Mouse (Mus musculus) embryonic facial prominence, embryonic 15.5 days (tissue): Measurements from ENCODE around the gene Pnrc1. TPM values are rescaled to one million over a fixed set of nuclear protein-coding genes. Genes with fewer than 3 reads are reported as not detected.

Experiments
- ATAC-seq: fragments of 200-750 bp; cut with Nextera tagmentation; 2 replicates; pipeline ENCODE4 v1.8.0; 2017; ENCODE audit warnings: low read depth, moderate TSS enrichment; ENCODE audit not compliant: insufficient number of reproducible peaks, low FRiP score, low TSS enrichment
- H3K27ac ChIP-seq: fragments of 300-500 bp; sonication (generic); replicated peaks from 2 replicates; pipeline ENCODE4 v1.5.1; 2015; ENCODE audit warnings: mild to moderate bottlenecking, inconsistent platforms
- H3K27me3 ChIP-seq: fragments of 300-500 bp; sonication (generic); 2 replicates; pipeline ENCODE4 v1.6.1; 2015; ENCODE audit warnings: inconsistent platforms
- H3K36me3 ChIP-seq: fragments of 300-500 bp; sonication (generic); 2 replicates; pipeline ENCODE4 v1.6.1; 2015; ENCODE audit warnings: mild to moderate bottlenecking, inconsistent platforms
- H3K4me1 ChIP-seq: fragments of 300-500 bp; sonication (generic); 2 replicates; pipeline ENCODE4 v1.6.1; 2015; ENCODE audit warnings: inconsistent platforms
- H3K4me2 ChIP-seq: fragments of 300-500 bp; sonication (generic); replicated peaks from 2 replicates; pipeline ENCODE4 v1.6.1; 2015; ENCODE audit warnings: mild to moderate bottlenecking, inconsistent platforms
- H3K4me3 ChIP-seq: fragments of 300-500 bp; sonication (generic); replicated peaks from 2 replicates; pipeline ENCODE4 v1.5.1; 2015; ENCODE audit warnings: mild to moderate bottlenecking, inconsistent platforms
- H3K9ac ChIP-seq: fragments of 300-500 bp; sonication (generic); 2 replicates; pipeline ENCODE4 v1.6.1; 2015; ENCODE audit warnings: inconsistent platforms
- H3K9me3 ChIP-seq: fragments of 300-500 bp; sonication (generic); replicated peaks from 2 replicates; pipeline ENCODE4 v1.6.1; 2016; ENCODE audit warnings: inconsistent platforms
- WGBS: fragments of 180-500 bp; shearing (Covaris S2); methylation state at CpG from one replicate; pipeline ENCODE4 v1.1.7; 2015; 5-methylcytosine and 5-hydroxymethylcytosine counted together
- polyA plus RNA-seq: library from polyadenylated mRNA; unstranded; fragments of >200 nt; fragmentation: Nextera tagmentation; extraction: Ambion mirVana; gene quantifications from 2 replicates; pipeline ENCODE4 v1.2.1, GENCODE M21; 2015

Pnrc1 gene
- polyA plus RNA-seq, 1 experiment from 2014 or later: 116 TPM

DNA sequence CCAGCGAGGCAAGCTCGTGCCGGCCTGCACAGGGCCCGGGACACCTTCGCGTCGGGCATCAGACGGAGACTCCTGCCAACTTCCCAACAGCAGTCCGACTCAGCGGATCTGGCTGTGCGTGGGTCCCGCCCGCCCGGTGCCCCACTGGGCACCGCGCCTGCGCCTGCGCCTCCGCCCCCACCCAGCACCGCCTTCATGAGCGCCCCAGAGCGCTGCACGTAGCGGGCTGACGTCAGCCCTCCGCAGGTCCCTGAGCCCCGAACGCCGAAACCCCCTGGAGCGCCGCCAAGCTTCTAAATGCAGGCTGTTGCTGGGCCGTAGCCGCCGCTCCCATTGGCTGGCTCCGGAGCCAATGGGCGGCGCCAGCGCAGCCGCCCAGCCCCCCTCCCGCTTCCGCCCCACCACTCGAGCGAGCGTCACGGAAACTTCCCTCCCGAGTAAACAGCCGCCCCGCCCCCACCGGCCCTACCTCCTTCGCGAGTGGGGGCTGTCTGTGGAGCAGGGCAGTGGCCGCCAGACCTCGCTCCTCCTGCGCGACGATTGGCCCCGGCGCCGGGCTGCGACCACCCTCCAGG, 42.4 kb downstream of the Pnrc1 start:
- H3K4me2 ChIP-seq: peak overlapping the region; percentile 63
- ATAC-seq: peak; percentile 92
- peaks cover 21% of the 10 kb centered on the region for H3K4me1 ChIP-seq
- WGBS: under 1% methylated on average over 59 of the region's 60 CpGs
- H3K27ac ChIP-seq: peak overlapping the region; percentile 100
- H3K9ac ChIP-seq: peak overlapping the region; percentile 95
- H3K27me3 ChIP-seq: no peaks in the 10 kb centered on the region
- no peaks in the 10 kb centered on the region for H3K9me3 ChIP-seq
- peak overlapping the region; percentile 86 for H3K4me3 ChIP-seq
- peaks cover 34% of the 10 kb centered on the region for H3K36me3 ChIP-seq

DNA sequence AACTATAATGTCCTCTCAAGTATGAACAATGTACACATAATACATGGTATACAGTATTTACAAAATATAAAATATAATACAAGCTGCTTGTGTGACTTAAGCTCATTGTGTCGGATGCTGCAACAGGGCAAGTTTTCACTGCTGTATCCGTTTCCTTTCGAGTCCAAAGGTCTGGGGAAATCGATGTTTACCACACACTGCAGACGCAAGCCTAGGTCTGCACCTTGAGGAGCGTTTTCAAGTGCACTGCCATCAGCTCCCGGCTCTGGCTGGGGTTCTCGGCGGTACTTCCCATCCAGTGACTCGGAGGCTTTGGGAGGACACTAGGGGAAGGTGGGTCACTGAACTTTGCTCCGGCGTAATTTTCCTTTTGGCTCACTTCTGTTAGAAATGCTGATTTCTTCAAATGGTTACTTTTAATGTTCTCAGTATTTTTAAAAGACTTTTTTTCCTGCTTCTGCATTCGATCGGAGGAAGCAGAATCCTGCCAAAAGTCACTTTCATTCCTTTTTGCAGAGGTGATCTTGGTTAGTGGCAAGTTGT, 44.0 kb downstream of the Pnrc1 start:
- no peaks in the 10 kb centered on the region for H3K27me3 ChIP-seq
- H3K36me3 ChIP-seq: peaks cover 34% of the 10 kb centered on the region
- H3K9me3 ChIP-seq: no peaks in the 10 kb centered on the region
- H3K9ac ChIP-seq: no peak overlapping the region
- WGBS: 82% methylated on average over 14 of the region's 14 CpGs
- H3K4me3 ChIP-seq: peak overlapping the region; percentile 86
- H3K4me1 ChIP-seq: peaks cover 28% of the 10 kb centered on the region
- H3K4me2 ChIP-seq: peak overlapping the region; percentile 63
- no peak overlapping the region for H3K27ac ChIP-seq
- ATAC-seq: no peak

DNA sequence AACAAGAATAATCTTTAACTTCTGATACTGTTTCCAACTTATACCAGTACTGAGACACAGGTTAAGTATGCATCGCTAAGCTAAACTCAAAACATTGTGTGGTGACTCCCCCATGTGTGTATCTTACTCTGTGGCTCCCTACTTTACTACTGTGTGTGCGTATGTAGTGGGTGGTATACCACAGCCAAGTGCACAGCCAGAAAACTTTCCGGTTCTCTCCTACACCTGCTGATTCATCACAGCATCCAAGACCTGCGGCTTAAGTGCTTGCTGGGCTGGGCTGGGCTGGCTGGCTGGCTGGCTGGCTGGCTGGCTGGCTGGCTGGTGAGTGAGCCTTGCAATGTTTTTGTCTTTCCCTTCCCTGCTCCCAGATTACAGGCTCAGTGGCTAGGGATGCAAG, 46.0 kb downstream of the Pnrc1 start:
- Histone ChIP-seq H3K9ac (no peak overlapping the region), H3K9me3 (no peaks in the 10 kb centered on the region), H3K27me3 (no peaks in the 10 kb centered on the region), H3K4me1 (peaks cover 28% of the 10 kb centered on the region), H3K27ac (no peak overlapping the region), H3K4me2 (no peak overlapping the region), H3K36me3 (peaks cover 34% of the 10 kb centered on the region), H3K4me3 (no peak overlapping the region)
- WGBS: 73% methylated on average over 4 of the region's 4 CpGs
- no peak for ATAC-seq

DNA sequence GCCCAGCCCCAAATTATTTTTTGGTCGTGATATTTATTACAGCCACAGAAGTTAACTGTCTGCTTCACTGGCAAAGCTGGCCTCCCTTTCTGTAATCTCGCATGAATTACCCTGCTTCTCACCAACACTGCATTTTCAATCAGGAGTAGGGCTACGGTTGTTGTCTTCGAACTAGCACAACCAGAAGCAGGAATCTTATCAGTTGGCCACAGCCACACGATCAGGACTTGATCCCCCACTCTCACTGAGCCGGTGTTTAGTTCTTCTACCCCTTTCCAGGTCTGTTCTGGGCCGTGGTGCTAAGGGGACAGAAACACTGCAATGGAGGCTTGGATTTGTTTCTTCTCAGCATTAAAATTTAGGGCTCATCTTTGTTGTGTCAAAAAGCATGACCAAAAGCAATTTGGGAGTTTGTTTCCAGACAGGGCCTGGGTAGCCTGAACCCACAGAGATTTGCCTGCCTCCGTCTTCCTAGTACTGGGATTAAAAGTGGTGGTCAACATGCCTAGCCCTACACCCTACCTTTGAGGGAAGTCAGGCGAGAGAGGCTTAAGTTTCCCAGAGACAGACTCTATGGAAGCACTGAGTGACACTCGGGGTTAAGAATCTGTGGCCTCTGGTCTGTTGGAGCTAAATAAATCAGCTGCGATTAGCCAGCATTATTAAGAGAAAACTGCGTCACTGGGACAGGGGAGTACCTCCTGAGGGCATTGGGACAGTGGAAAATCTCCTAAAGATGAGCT, 46.8 kb downstream of the Pnrc1 start:
- Histone ChIP-seq H3K27ac (no peak overlapping the region), H3K4me2 (no peak overlapping the region), H3K27me3 (no peaks in the 10 kb centered on the region), H3K4me3 (no peak overlapping the region), H3K9me3 (no peaks in the 10 kb centered on the region), H3K4me1 (peaks cover 28% of the 10 kb centered on the region), H3K36me3 (peaks cover 34% of the 10 kb centered on the region), H3K9ac (no peak overlapping the region)
- no peak for ATAC-seq
- WGBS: 75% methylated on average over 12 of the region's 12 CpGs

DNA sequence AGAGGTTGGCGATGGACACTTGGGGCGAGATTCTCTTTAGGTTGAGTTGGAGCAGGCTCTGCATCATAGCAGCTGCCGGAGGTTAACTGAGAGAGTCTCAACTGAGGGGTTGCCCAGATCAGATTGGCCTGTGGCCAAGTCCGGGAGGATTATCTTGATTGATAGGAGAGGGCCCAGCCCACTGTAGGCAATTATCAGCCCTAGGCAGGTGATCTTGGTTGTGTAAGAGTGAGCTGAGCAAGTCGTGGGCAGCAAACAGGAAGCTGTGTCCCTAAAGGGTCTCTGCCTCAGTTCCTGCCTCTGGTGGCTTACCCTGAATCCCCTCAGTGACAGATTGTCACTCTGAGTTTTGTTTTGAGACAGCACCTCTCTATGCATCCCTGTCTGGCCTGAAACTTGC, 47.4 kb downstream of the Pnrc1 start:
- H3K27ac ChIP-seq: 0 out of 2 replicates have a peak overlapping the region, but pooled peaks have one; percentile 11
- H3K9me3 ChIP-seq: no peaks in the 10 kb centered on the region
- ATAC-seq: no peak
- no peak overlapping the region for H3K4me2 ChIP-seq
- 44% methylated on average over 5 of the region's 5 CpGs for WGBS
- no peak overlapping the region for H3K4me3 ChIP-seq
- H3K4me1 ChIP-seq: peaks cover 28% of the 10 kb centered on the region
- no peaks in the 10 kb centered on the region for H3K27me3 ChIP-seq
- peaks cover 34% of the 10 kb centered on the region for H3K36me3 ChIP-seq
- H3K9ac ChIP-seq: no peak overlapping the region

DNA sequence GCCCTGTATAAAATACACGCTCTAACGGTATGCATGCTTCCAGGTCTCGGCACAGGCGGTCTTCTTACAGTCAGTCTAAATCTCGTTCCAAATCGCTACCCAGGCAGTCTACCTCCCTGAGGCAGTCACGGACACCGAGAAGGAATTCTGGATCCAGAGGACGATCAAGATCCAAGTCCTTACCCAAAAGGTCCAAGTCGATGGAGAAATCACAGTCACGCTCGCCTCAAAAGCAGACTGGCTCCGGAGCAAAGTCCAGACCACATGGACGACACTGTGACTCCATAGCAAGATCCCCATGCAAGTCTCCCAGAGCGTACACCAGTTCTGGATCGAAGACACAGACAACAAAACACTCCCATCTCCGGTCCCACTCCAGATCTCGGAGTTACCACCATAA, 59.1 kb downstream of the Pnrc1 start:
- H3K4me1 ChIP-seq: no peaks in the 10 kb centered on the region
- no peak for ATAC-seq
- H3K9me3 ChIP-seq: no peaks in the 10 kb centered on the region
- H3K27ac ChIP-seq: no peak overlapping the region
- H3K4me2 ChIP-seq: no peak overlapping the region
- 88% methylated on average over 18 of the region's 18 CpGs for WGBS
- H3K27me3 ChIP-seq: no peaks in the 10 kb centered on the region
- H3K36me3 ChIP-seq: 0 out of 2 replicates have a peak, but pooled peaks cover 5% of the 10 kb centered on the region
- no peak overlapping the region for H3K4me3 ChIP-seq
- H3K9ac ChIP-seq: no peak overlapping the region

DNA sequence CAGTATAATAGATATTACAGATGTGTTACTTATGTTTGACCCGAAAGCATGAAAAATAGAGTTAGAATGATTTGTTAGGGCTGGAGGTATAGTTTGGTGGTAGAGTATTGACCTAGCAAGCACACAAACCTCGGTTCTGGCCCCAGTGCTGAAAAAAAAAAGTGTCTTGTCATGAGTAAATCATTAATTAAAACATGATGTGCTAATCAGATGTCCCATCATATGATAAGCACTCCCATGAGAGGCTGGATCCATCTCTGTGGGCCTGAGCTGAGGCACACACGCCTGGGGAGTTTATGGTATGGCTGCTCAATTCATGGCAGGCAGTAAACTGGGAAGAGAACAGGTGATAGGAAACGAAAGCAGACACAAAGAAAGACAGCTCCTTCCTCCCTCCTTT, 60.3 kb downstream of the Pnrc1 start:
- H3K27me3 ChIP-seq: no peaks in the 10 kb centered on the region
- WGBS: 75% methylated on average over 4 of the region's 4 CpGs
- ATAC-seq: no peak
- H3K9ac ChIP-seq: no peak overlapping the region
- H3K36me3 ChIP-seq: 0 out of 2 replicates have a peak, but pooled peaks cover 5% of the 10 kb centered on the region
- no peak overlapping the region for H3K4me2 ChIP-seq
- H3K27ac ChIP-seq: no peak overlapping the region
- no peak overlapping the region for H3K4me3 ChIP-seq
- H3K9me3 ChIP-seq: no peaks in the 10 kb centered on the region
- peaks cover under 1% of the 10 kb centered on the region; the same call in 1 of the 2 replicates for H3K4me1 ChIP-seq

DNA sequence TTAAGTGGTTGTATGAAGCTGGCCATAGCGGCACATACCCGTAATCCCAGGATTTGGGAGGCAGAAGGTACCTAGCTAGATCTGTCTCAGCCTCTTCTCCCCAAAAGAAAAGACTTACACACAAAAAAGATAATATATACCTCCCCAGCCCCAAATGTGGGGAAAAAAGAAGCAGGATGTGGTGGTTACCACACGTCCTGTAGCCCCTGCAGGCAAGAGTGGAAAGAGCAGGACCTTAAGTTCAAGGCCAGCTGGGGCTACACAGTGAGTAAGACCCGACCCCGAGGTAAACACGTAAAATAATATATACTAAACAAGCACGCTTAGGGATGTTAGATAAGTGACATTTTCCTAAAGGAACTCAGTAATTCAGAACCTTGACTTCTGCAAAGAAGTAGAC, 62.8 kb downstream of the Pnrc1 start:
- H3K4me2 ChIP-seq: no peak overlapping the region
- 0 out of 2 replicates have a peak, but pooled peaks cover 5% of the 10 kb centered on the region for H3K36me3 ChIP-seq
- H3K9ac ChIP-seq: no peak overlapping the region
- no peak for ATAC-seq
- H3K4me1 ChIP-seq: peaks cover 8% of the 10 kb centered on the region
- no peaks in the 10 kb centered on the region for H3K9me3 ChIP-seq
- H3K27me3 ChIP-seq: no peaks in the 10 kb centered on the region
- H3K27ac ChIP-seq: no peak overlapping the region
- WGBS: 83% methylated on average over 7 of the region's 7 CpGs
- H3K4me3 ChIP-seq: no peak overlapping the region

DNA sequence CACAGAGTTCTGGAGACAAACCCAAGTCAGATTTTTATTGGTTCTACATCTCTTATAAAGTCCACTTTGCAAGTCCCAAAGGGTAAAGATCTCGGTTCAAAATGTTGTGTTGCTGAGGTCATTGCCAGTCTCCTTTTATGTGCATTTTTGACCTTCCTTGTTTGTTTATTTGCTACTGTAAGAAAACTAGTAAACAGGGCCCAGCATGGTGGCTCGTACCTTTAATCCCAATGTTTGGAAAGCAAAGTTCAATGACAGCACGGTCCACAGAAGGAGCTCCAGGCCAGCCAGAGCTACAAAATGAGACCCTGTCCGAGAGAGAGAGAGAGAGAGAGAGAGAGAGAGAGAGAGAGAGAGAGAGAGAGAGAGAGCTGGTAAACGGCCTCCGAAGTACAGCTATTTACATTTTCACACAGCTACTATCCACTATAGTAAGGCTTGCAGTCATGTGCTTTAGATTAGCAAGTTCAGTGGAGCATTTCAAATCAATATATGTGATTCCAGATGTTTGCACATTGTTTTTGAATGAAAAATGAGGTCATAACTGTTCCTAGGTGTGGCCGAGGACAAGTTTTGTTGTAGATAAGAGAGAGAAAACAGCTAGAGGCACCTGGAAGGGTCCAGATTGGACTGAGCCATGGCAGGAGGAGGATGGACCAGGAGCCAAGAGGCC, 65.8 kb downstream of the Pnrc1 start:
- no peak overlapping the region for H3K4me2 ChIP-seq
- no peak for ATAC-seq
- H3K4me1 ChIP-seq: peaks cover 8% of the 10 kb centered on the region
- no peak overlapping the region for H3K9ac ChIP-seq
- WGBS: 38% methylated on average over 7 of the region's 7 CpGs
- H3K36me3 ChIP-seq: no peaks in the 10 kb centered on the region
- no peak overlapping the region for H3K4me3 ChIP-seq
- 0 out of 2 replicates have a peak overlapping the region, but pooled peaks have one; percentile 22 for H3K27ac ChIP-seq
- H3K9me3 ChIP-seq: no peaks in the 10 kb centered on the region
- H3K27me3 ChIP-seq: no peaks in the 10 kb centered on the region

DNA sequence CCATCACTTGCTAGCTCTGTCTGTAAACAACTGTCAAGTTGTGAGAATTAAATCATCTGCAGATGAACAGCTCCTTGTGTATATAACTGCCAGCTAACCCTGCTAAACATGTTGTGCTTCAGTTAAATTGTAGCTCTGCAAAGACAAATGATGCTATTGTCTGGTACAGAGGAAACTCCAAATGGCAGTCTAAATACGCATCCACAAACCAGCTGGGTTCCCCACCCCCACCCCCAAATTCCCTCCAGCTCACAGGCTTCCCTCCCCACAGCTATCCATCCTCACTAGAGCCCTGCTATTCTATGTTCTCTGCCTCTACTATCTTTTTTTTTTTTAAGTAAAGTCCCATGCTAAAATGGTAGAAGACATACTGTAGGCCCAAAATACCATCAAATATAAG, 68.1 kb downstream of the Pnrc1 start:
- H3K4me3 ChIP-seq: no peak overlapping the region
- no peak overlapping the region for H3K27ac ChIP-seq
- WGBS: 18% methylated on average over 1 of the region's 1 CpGs
- no peak overlapping the region for H3K4me2 ChIP-seq
- H3K9me3 ChIP-seq: no peaks in the 10 kb centered on the region
- H3K9ac ChIP-seq: no peak overlapping the region
- peaks cover 8% of the 10 kb centered on the region for H3K4me1 ChIP-seq
- no peaks in the 10 kb centered on the region for H3K36me3 ChIP-seq
- no peaks in the 10 kb centered on the region for H3K27me3 ChIP-seq
- ATAC-seq: no peak
